Mouse (Mus musculus) MEL (cell line): ENCODE results near the gene Vcan.
A peak's percentile ranks its signal among the peaks of the same experiment; 100 is the strongest.

Experiments used
- BHLHE40 ChIP-seq: IDR thresholded peaks from 2 replicates; pipeline ENCODE4 v1.6.1; 2012; ENCODE audit warnings: low read depth, mild to moderate bottlenecking, inconsistent platforms, low read length, improper control_type of control experiment, borderline replicate concordance
- CTCF ChIP-seq, 3 experiments: IDR thresholded peaks in 2 of 3; conservative IDR thresholded peaks in 1 of 3; 2 replicates each; pipeline ENCODE4 v1.5.1; 2011 to 2012; ENCODE audit warnings: low read length in 3 of 3, low read depth in 2 of 3, mild to moderate bottlenecking in 2 of 3, improper control_type of control experiment in 1 of 3, inconsistent platforms in 1 of 3, mixed read lengths in 1 of 3, moderate library complexity in 1 of 3; ENCODE audit not compliant: control insufficient read depth in 1 of 3, insufficient read depth in 1 of 3, poor library complexity in 1 of 3, severe bottlenecking in 1 of 3
- GATA1 ChIP-seq: IDR thresholded peaks from 2 replicates; pipeline ENCODE4 v1.6.1; 2011; ENCODE audit warnings: low read depth, low read length, improper control_type of control experiment
- KAT2A ChIP-seq: conservative IDR thresholded peaks from 2 replicates; pipeline ENCODE4 v1.6.1; 2012; ENCODE audit warnings: low read depth, low read length, improper control_type of control experiment, inconsistent platforms
- NRF1 ChIP-seq: IDR thresholded peaks from 2 replicates; pipeline ENCODE4 v1.6.1; 2014; ENCODE audit warnings: low read depth, mild to moderate bottlenecking, inconsistent platforms, low read length, improper control_type of control experiment, moderate library complexity; ENCODE audit not compliant: poor library complexity, insufficient read depth, severe bottlenecking
- POLR2A ChIP-seq, 2 experiments: IDR thresholded peaks; 2 replicates each; pipeline ENCODE4 v1.6.1; 2011 to 2012; ENCODE audit warnings: low read length in 2 of 2, mild to moderate bottlenecking in 2 of 2, control low read depth in 1 of 2, improper control_type of control experiment in 1 of 2, low read depth in 1 of 2, moderate library complexity in 1 of 2; ENCODE audit not compliant: control insufficient read depth in 1 of 2, insufficient read depth in 1 of 2, poor library complexity in 1 of 2

GRCm38 (mm10) chr13:89702395-89702794 lies 39.9 kb downstream of the Vcan start:
- TF ChIP-seq CTCF (IDR thresholded peaks at IDR 0.05 in 2 of 3, conservative IDR thresholded peaks at IDR 0.05 in 1 of 3; ENCODE audit: control insufficient read depth in 1 of 3, insufficient read depth in 1 of 3, low read depth in 2 of 3, low read length in 3 of 3, poor library complexity in 1 of 3, severe bottlenecking in 1 of 3) (peak in 1 of 3 experiments; percentile 4; a peak in 1 of 6 replicates), POLR2A (IDR thresholded peaks at IDR 0.05; ENCODE audit: control insufficient read depth in 1 of 2, insufficient read depth in 1 of 2, low read depth in 1 of 2, low read length in 2 of 2, poor library complexity in 1 of 2) (no peak), BHLHE40 (no peak), NRF1 (no peak), GATA1 (no peak), KAT2A (no peak)
